Comparison of ENCODE assay signal across 19 mouse cellular contexts in genomic region chr2:146646973-146647282, GRCm38 (mm10).
DNase-seq lines count a peak whose midpoint lies in the region; ATAC-seq lines count a peak whose summit lies in the region.
"Had no signal": no experiment of that assay in that cellular context is flagged by ENCODE, and none has a peak within 500 bp of the region (broad histone marks: within the 10 kb centered on the region; RNA-seq: fewer than 3 reads in every experiment).

No protein-coding gene starts in this region.

- intact Hi-C loops in gastrocnemius, postnatal 36 days (cut with DNase I) = loop anchor here (10.0 kb wide), 1 partner anchor 258 kb away; no protein-coding TSS in a partner anchor

- H3K4me3 ChIP-seq in hindbrain, embryonic 15.5 days = no peak overlapping the region
- H3K4me3 ChIP-seq in hindbrain, embryonic 10.5 days = no peak overlapping the region
- no peak overlapping the region for H3K4me3 ChIP-seq in neural tube, embryonic 12.5 days
- H3K4me3 ChIP-seq in midbrain, embryonic 16.5 days (ENCODE audit: low read depth, low read length) = no peak overlapping the region; the same call in 1 of the 2 replicates
- H3K4me3 ChIP-seq: stomach, embryonic 15.5 days had no signal

- ATAC-seq in hindbrain, embryonic 15.5 days (ENCODE audit: low FRiP score, low read depth) = peak; percentile 48; the same call in 1 of the 2 replicates
- peak; percentile 38; the same call in 1 of the 2 replicates for ATAC-seq in neural tube, embryonic 12.5 days (ENCODE audit: low FRiP score, low read depth)
- peak; percentile 25; the same call in 1 of the 2 replicates for ATAC-seq in midbrain, embryonic 16.5 days
- ATAC-seq: lung, postnatal 0 days had no signal

- 82% methylated on average over 2 of the region's 2 CpGs for WGBS in hindbrain, embryonic 15.5 days
- 91% methylated on average over 2 of the region's 2 CpGs for WGBS in hindbrain, embryonic 10.5 days
- WGBS in neural tube, embryonic 12.5 days = 86% methylated on average over 2 of the region's 2 CpGs
- WGBS in midbrain, embryonic 16.5 days = 78% methylated on average over 2 of the region's 2 CpGs

- peaks cover 14% of the 10 kb centered on the region for H3K4me1 ChIP-seq in hindbrain, embryonic 15.5 days (replicated peaks)
- H3K4me1 ChIP-seq in hindbrain, embryonic 10.5 days (replicated peaks) = peaks cover 10% of the 10 kb centered on the region
- peaks cover 5% of the 10 kb centered on the region; the same call in 1 of the 2 replicates for H3K4me1 ChIP-seq in neural tube, embryonic 12.5 days
- no peaks in the 10 kb centered on the region for H3K4me1 ChIP-seq in midbrain, embryonic 16.5 days (ENCODE audit: control insufficient read depth, insufficient read depth, low read length)
- H3K4me1 ChIP-seq: stomach, embryonic 15.5 days had no signal

- H3K36me3 ChIP-seq in hindbrain, embryonic 15.5 days = no peaks in the 10 kb centered on the region
- H3K36me3 ChIP-seq in hindbrain, embryonic 10.5 days = no peaks in the 10 kb centered on the region
- no peaks in the 10 kb centered on the region for H3K36me3 ChIP-seq in neural tube, embryonic 12.5 days
- H3K36me3 ChIP-seq in midbrain, embryonic 16.5 days (ENCODE audit: control insufficient read depth, insufficient read depth, low read length) = no peaks in the 10 kb centered on the region
- H3K36me3 ChIP-seq: stomach, embryonic 15.5 days had no signal

- H3K9me3 ChIP-seq in hindbrain, embryonic 15.5 days = no peaks in the 10 kb centered on the region
- no peaks in the 10 kb centered on the region for H3K9me3 ChIP-seq in hindbrain, embryonic 10.5 days
- H3K9me3 ChIP-seq in neural tube, embryonic 12.5 days = no peaks in the 10 kb centered on the region
- no peaks in the 10 kb centered on the region for H3K9me3 ChIP-seq in midbrain, embryonic 16.5 days (replicated peaks; ENCODE audit: control insufficient read depth, low read length, poor library complexity, severe bottlenecking)
- H3K9me3 ChIP-seq: stomach, embryonic 15.5 days had no signal

- no peak for DNase-seq in hindbrain, embryonic 10.5 days (ENCODE audit: low spot score)
- no peak for DNase-seq in neural tube, embryonic 10.5 days (ENCODE audit: extremely low spot score, low spot score)
- no peak for DNase-seq in gastrocnemius, postnatal 36 days
- DNase-seq in yolk sac, embryonic 10.5 days (ENCODE audit: low spot score) = no peak
- DNase-seq: adrenal gland, postnatal 36 days; B cell, adult 2 months; cerebellum, adult 11-12 months; cerebellum, postnatal 14 days; heart, postnatal 10 days; kidney, adult 18-20 months; liver; thymus, adult 18-20 months; thymus, postnatal 4 days had no signal

- peak overlapping the region; percentile 45 for H3K4me2 ChIP-seq in hindbrain, embryonic 15.5 days
- H3K4me2 ChIP-seq in neural tube, embryonic 12.5 days (replicated peaks) = peak overlapping the region; percentile 18; the same call in 1 of the 2 replicates
- peak overlapping the region; percentile 31; the same call in 1 of the 2 replicates for H3K4me2 ChIP-seq in midbrain, embryonic 16.5 days (ENCODE audit: low read length)
- H3K4me2 ChIP-seq: heart, embryonic 11.5 days; stomach, embryonic 15.5 days had no signal

- no peak overlapping the region for H3K27ac ChIP-seq in hindbrain, embryonic 15.5 days (replicated peaks)
- H3K27ac ChIP-seq in hindbrain, embryonic 10.5 days = no peak overlapping the region
- H3K27ac ChIP-seq in neural tube, embryonic 12.5 days = no peak overlapping the region
- H3K27ac ChIP-seq in midbrain, embryonic 16.5 days (ENCODE audit: low read length) = 0 out of 2 replicates have a peak overlapping the region, but pooled peaks have one; percentile 13
- H3K27ac ChIP-seq: stomach, embryonic 15.5 days had no signal

- H3K9ac ChIP-seq in hindbrain, embryonic 15.5 days = no peak overlapping the region
- H3K9ac ChIP-seq in neural tube, embryonic 12.5 days = no peak overlapping the region
- H3K9ac ChIP-seq in midbrain, embryonic 16.5 days (ENCODE audit: low read depth, low read length) = no peak overlapping the region
- H3K9ac ChIP-seq: stomach, embryonic 15.5 days had no signal

- no peaks in the 10 kb centered on the region for H3K27me3 ChIP-seq in hindbrain, embryonic 15.5 days
- peaks cover 16% of the 10 kb centered on the region for H3K27me3 ChIP-seq in hindbrain, embryonic 10.5 days (ENCODE audit: insufficient read depth, poor library complexity, severe bottlenecking)
- no peaks in the 10 kb centered on the region for H3K27me3 ChIP-seq in neural tube, embryonic 12.5 days (replicated peaks)
- H3K27me3 ChIP-seq in midbrain, embryonic 16.5 days (ENCODE audit: control insufficient read depth, insufficient read depth, low read depth, low read length) = no peaks in the 10 kb centered on the region
- H3K27me3 ChIP-seq: stomach, embryonic 15.5 days had no signal
